Mouse (Mus musculus) hindbrain, embryonic 11.5 days (tissue): ENCODE data around the gene Kif18b. TPM values are rescaled to one million over a fixed set of nuclear protein-coding genes. Genes with fewer than 3 reads are reported as not detected.

ENCODE experiments used
- ATAC-seq: fragments of 200-750 bp; cut with Nextera tagmentation; 2 replicates; pipeline ENCODE4 v1.8.0; 2017; ENCODE audit warnings: mild to moderate bottlenecking, moderate TSS enrichment, moderate library complexity; ENCODE audit not compliant: low FRiP score
- DNase-seq: peaks from one replicate; pipeline ENCODE4 v3.0.0-alpha.2; 2015; ENCODE audit warnings: low spot score
- H3K27ac ChIP-seq: fragments of 300-500 bp; sonication (generic); 2 replicates; pipeline ENCODE4 v1.5.1; 2014; ENCODE audit warnings: mild to moderate bottlenecking, low read depth, low read length
- H3K27me3 ChIP-seq: fragments of 300-500 bp; sonication (generic); 2 replicates; pipeline ENCODE4 v1.6.1; 2014; ENCODE audit warnings: mild to moderate bottlenecking, low read length, moderate library complexity, mixed read lengths; ENCODE audit not compliant: control insufficient read depth, insufficient read depth
- H3K36me3 ChIP-seq: fragments of 300-500 bp; sonication (generic); 2 replicates; pipeline ENCODE4 v1.6.1; 2014; ENCODE audit warnings: mild to moderate bottlenecking, low read length, moderate library complexity, mixed read lengths; ENCODE audit not compliant: control insufficient read depth, insufficient read depth
- H3K4me1 ChIP-seq: fragments of 300-500 bp; sonication (generic); replicated peaks from 2 replicates; pipeline ENCODE4 v1.6.1; 2014; ENCODE audit warnings: low read length, mixed read lengths; ENCODE audit not compliant: control insufficient read depth, insufficient read depth
- H3K4me2 ChIP-seq: fragments of 300-500 bp; sonication (generic); replicated peaks from 2 replicates; pipeline ENCODE4 v1.6.1; 2014; ENCODE audit warnings: mild to moderate bottlenecking, low read depth, low read length
- H3K4me3 ChIP-seq: fragments of 300-500 bp; sonication (generic); 2 replicates; pipeline ENCODE4 v1.5.1; 2014; ENCODE audit warnings: low read depth, low read length
- H3K9ac ChIP-seq: fragments of 300-500 bp; sonication (generic); 2 replicates; pipeline ENCODE4 v1.6.1; 2014; ENCODE audit warnings: low read depth, low read length
- H3K9me3 ChIP-seq: fragments of 300-500 bp; sonication (generic); 2 replicates; pipeline ENCODE4 v1.6.1; 2016; ENCODE audit warnings: low read length; ENCODE audit not compliant: control insufficient read depth
- WGBS: fragments of 180-500 bp; shearing (Covaris S2); extraction: QIAGEN DNeasy Blood & Tissue Kit; methylation state at CpG from one replicate; pipeline ENCODE4 v1.1.7; 2014; 5-methylcytosine and 5-hydroxymethylcytosine counted together
- polyA plus RNA-seq: library from polyadenylated mRNA; unstranded; fragments of >200 nt; fragmentation: Nextera tagmentation; extraction: Ambion mirVana; gene quantifications from 2 replicates; pipeline ENCODE4 v1.2.1, GENCODE M21; 2014

The Kif18b gene
- polyA plus RNA-seq, 1 experiment from 2014 or later, result 8.5 TPM

DNA sequence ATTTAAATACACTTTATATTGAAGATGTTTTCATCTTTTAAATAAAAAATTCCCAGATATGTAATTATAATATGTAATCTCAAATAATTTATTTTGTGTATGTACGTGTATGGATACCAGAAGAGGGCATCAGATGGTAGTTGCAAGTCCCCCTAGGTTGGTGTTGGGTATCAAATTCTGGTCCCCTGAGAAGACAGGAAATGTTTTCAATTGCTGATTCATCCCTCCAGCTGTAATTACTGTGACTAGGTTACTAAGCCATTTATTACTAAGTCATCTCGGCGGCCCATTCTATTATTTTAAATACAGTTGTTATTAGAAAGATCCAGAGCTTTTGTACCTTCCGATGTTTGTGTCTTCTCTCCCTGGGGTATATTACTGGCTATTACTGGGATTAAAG, 6.8 kb downstream of the Kif18b start:
- 80% methylated on average over 4 of the region's 4 CpGs for WGBS

DNA sequence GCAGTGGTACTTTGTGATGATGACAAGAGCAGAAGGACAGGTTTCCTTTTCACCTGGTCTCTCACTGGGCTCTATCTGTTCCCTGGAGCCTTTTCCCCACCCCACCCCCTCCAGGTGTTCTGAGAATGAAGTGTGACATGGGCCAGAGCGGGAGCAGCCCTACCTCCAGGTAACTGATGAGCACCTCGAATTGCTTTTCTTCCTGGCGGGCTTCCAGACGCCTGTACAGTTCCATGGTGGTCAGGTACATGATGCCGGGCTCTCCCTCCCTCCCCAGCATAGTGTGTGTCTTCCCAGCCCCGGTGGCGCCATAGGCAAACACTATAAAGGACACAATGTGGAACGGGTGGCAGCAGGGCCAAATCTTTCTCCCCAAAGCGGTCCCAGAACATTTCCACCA, 9.5 kb downstream of the Kif18b start:
- WGBS, result 93% methylated on average over 9 of the region's 9 CpGs
- peaks cover 13% of the 10 kb centered on the region for H3K36me3 ChIP-seq
- no peaks in the 10 kb centered on the region for H3K9me3 ChIP-seq
- no peaks in the 10 kb centered on the region for H3K4me1 ChIP-seq
- H3K4me3 ChIP-seq, result no peak overlapping the region
- no peak overlapping the region for H3K9ac ChIP-seq
- DNase-seq (no peak), ATAC-seq (no peak)
- H3K4me2 ChIP-seq, result no peak overlapping the region
- no peaks in the 10 kb centered on the region for H3K27me3 ChIP-seq
- H3K27ac ChIP-seq, result no peak overlapping the region

More for the DNA sequence above, 6.8 kb downstream of the Kif18b start:
- H3K4me2 ChIP-seq, result no peak overlapping the region
- peaks cover 13% of the 10 kb centered on the region for H3K36me3 ChIP-seq
- no peak overlapping the region for H3K4me3 ChIP-seq
- no peaks in the 10 kb centered on the region for H3K9me3 ChIP-seq
- DNase-seq (no peak), ATAC-seq (no peak)
- H3K27me3 ChIP-seq, result no peaks in the 10 kb centered on the region
- H3K27ac ChIP-seq, result no peak overlapping the region
- no peaks in the 10 kb centered on the region; the same call in 1 of the 2 replicates for H3K4me1 ChIP-seq
- H3K9ac ChIP-seq, result no peak overlapping the region

DNA sequence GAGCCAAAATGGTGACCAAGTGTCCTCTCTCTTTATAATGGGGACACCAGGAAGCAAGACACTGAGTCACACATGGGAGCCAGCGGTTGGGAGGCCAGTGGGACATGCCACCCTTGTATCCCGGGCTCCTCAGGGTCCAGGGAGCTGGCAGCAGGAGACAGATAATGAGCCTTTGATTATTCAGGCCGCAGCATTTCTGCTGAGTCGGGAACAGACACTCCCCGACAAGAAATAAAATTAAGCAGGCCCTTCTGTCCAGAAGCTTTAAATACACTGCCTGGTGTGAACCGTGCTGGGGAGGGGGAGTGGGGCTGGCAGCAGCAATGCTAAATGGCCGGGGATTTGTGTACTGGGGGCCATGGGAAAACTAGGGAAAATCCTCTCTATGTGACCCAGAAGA, 13.5 kb downstream of the Kif18b start:
- WGBS, result 82% methylated on average over 7 of the region's 7 CpGs
- Histone ChIP-seq H3K4me3 (no peak overlapping the region), H3K27me3 (no peaks in the 10 kb centered on the region), H3K9ac (no peak overlapping the region), H3K9me3 (no peaks in the 10 kb centered on the region), H3K27ac (no peak overlapping the region), H3K36me3 (peaks cover 16% of the 10 kb centered on the region), H3K4me1 (no peaks in the 10 kb centered on the region), H3K4me2 (no peak overlapping the region)
- ATAC-seq, result no peak
- DNase-seq, result no peak

DNA sequence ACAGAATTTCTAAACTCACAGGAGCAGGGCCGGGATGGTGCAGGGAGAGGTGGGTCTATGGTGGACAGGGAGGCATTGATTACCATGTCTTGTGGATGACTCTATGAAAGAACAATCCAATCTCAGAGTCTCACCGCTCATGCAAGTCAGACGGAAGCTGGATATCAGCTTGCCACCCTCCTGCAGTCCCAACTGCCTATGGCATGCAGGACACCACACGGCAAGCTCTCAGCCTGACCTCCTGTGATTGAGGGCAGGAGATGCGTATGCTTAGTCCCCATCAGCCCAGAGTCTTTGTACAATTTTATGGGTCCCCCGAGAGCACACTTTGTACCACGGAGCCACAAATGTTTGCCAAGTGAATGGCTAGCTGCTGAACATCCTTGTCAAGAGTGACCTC, 21.3 kb downstream of the Kif18b start:
- H3K9ac ChIP-seq, result no peak overlapping the region
- ATAC-seq, result no peak
- H3K9me3 ChIP-seq, result no peaks in the 10 kb centered on the region
- DNase-seq, result no peak
- H3K4me1 ChIP-seq, result no peaks in the 10 kb centered on the region
- H3K4me3 ChIP-seq, result no peak overlapping the region
- H3K4me2 ChIP-seq, result no peak overlapping the region
- WGBS, result 79% methylated on average over 7 of the region's 7 CpGs
- no peaks in the 10 kb centered on the region for H3K27me3 ChIP-seq
- H3K27ac ChIP-seq, result no peak overlapping the region
- H3K36me3 ChIP-seq, result no peaks in the 10 kb centered on the region

DNA sequence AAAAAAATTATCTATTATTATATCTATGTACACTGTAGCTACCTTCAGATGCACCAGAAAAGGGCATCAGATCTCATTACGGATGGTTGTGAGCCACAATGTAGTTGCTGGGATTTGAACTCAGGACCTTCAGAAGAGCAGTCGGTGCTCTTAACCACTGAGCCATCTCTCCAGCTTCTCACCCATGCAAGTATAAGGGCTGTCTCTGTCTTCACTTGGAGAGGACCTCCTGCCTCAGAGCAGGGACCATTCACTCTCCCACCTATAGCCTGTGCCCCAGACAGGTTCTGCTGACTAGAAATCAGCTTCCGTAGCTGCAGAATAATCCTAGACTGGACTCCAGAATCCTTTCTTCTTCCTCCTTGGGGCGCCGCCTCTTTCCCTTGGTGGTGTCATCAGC, 22.8 kb downstream of the Kif18b start:
- no peak overlapping the region for H3K4me3 ChIP-seq
- no peak for ATAC-seq
- H3K4me2 ChIP-seq, result no peak overlapping the region
- H3K36me3 ChIP-seq, result no peaks in the 10 kb centered on the region
- no peaks in the 10 kb centered on the region for H3K4me1 ChIP-seq
- no peaks in the 10 kb centered on the region for H3K9me3 ChIP-seq
- no peak for DNase-seq
- WGBS, result 81% methylated on average over 5 of the region's 5 CpGs
- H3K27me3 ChIP-seq, result no peaks in the 10 kb centered on the region
- no peak overlapping the region for H3K9ac ChIP-seq
- no peak overlapping the region for H3K27ac ChIP-seq

DNA sequence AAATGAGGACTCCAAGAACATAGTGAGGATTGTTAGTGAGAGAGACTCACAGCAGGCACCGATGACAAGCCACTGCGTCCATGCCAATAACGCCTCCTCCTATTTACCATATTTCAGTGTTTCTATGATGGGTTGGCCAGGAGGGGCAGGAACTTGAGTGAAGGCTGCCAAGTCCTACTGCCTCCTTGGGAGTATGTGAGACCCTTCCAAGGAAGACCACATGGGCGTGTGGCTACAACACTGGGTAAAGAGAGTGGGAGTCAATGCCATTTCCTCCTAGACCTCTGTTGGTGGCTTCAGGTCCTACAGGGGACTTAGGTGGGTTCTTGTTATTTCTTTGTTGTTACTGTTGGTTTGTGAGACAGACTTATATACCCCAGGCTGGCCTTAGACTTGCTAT, 23.7 kb downstream of the Kif18b start:
- Histone ChIP-seq H3K36me3 (no peaks in the 10 kb centered on the region), H3K4me3 (no peak overlapping the region), H3K4me1 (no peaks in the 10 kb centered on the region), H3K4me2 (no peak overlapping the region), H3K9me3 (no peaks in the 10 kb centered on the region), H3K27ac (no peak overlapping the region), H3K9ac (no peak overlapping the region), H3K27me3 (peaks cover 2% of the 10 kb centered on the region; the same call in 1 of the 2 replicates)
- 59% methylated on average over 4 of the region's 4 CpGs for WGBS
- DNase-seq, result no peak
- ATAC-seq, result no peak

DNA sequence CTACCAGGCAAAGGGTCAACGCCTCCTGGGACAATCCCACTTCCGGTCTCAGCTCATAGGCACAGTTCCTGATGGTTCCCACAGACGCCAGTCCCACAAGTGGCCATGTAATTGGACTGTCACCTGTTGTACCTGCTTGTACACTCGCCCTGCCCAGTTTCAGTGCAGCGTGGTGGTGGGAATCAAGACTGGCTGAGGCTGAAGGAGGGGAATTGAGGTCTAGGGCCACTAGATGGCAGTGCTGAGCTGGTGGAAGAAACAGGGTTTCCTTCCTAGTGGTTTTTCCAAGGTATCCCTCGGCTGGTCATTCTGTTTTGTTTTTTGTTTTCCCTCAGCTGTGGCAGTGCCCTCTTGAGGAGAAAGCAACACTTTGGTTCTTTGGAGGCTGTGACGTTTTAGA, 24.2 kb downstream of the Kif18b start, which contains the start of gene Gfap:
Gfap (minus strand) TSS at position 150 of the 400 bp plus-strand sequence.
- Histone ChIP-seq H3K4me1 (no peaks in the 10 kb centered on the region), H3K27me3 (peaks cover 2% of the 10 kb centered on the region; the same call in 1 of the 2 replicates), H3K27ac (no peak within 1 kb of the TSS), H3K9ac (no peak within 1 kb of the TSS), H3K36me3 (no peaks in the 10 kb centered on the region), H3K4me2 (no peak within 1 kb of the TSS), H3K4me3 (no peak within 1 kb of the TSS), H3K9me3 (no peaks in the 10 kb centered on the region)
- no peak for ATAC-seq
- WGBS, result 11% methylated on average over 7 of the region's 7 CpGs
- peak; percentile 94 for DNase-seq

DNA sequence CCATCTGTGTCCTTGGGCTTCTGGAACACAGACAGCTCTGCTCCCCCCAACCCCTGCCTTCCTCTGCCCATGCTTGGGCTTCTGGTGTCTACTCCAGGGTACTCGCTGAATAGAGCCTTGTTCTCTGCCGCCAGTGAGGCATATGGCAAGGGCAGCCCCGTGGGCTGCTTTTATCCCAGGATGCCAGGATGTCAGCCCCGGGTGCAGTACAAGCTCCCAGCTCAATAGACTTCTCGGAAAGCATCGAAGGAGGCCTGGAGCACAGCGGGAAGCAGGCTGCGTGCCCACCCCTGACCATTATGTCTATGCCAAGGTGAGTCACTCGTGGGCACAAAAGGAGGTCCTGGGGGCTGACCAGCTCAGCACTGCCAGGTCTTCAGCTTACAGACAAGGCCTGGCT, 26.5 kb downstream of the Kif18b start:
- Histone ChIP-seq H3K4me1 (no peaks in the 10 kb centered on the region), H3K27me3 (peaks cover 12% of the 10 kb centered on the region), H3K9ac (no peak overlapping the region), H3K4me2 (no peak overlapping the region), H3K9me3 (no peaks in the 10 kb centered on the region), H3K4me3 (no peak overlapping the region), H3K36me3 (no peaks in the 10 kb centered on the region), H3K27ac (no peak overlapping the region)
- WGBS, result 80% methylated on average over 9 of the region's 9 CpGs
- DNase-seq, result no peak
- ATAC-seq, result no peak

DNA sequence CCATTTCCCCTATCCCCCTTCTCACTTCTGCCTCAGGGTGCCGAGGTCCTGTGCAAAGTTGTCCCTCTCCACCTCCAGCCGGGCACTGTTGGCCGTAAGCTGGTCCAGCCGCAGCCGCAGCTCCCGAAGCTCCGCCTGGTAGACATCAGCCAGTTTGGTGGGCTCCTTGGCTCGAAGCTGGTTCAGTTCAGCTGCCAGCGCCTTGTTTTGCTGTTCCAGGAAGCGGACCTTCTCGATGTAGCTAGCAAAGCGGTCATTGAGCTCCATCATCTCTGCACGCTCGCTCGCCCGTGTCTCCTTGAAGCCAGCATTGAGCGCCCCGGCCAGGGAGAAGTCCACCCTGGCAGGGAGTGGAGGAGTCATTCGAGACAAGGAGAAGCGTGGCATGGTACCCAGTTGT, 28.3 kb downstream of the Kif18b start:
- no peak overlapping the region for H3K27ac ChIP-seq
- ATAC-seq (no peak), DNase-seq (no peak)
- H3K27me3 ChIP-seq, result peaks cover 22% of the 10 kb centered on the region
- no peak overlapping the region for H3K4me2 ChIP-seq
- 77% methylated on average over 20 of the region's 20 CpGs for WGBS
- no peaks in the 10 kb centered on the region for H3K9me3 ChIP-seq
- no peak overlapping the region for H3K4me3 ChIP-seq
- H3K4me1 ChIP-seq, result no peaks in the 10 kb centered on the region; the same call in 1 of the 2 replicates
- no peaks in the 10 kb centered on the region for H3K36me3 ChIP-seq
- no peak overlapping the region for H3K9ac ChIP-seq
